Mouse (Mus musculus) thymus, adult 2 months (tissue): ENCODE results near the gene Rimbp3.

Experiments
- CTCF ChIP-seq: fragments of 200-500 bp; IDR thresholded peaks from 2 replicates; pipeline ENCODE4 v1.5.1; 2012; ENCODE audit warnings: mild to moderate bottlenecking, control low read depth, low read length, moderate library complexity, borderline replicate concordance; ENCODE audit not compliant: control insufficient read depth, poor library complexity, insufficient read depth; ENCODE audit errors: extremely low read depth
- POLR2A ChIP-seq: fragments of 200-500 bp; IDR thresholded peaks from 2 replicates; pipeline ENCODE4 v1.6.1; 2012; ENCODE audit warnings: mild to moderate bottlenecking, low read length, control low read depth, moderate library complexity; ENCODE audit not compliant: control insufficient read depth, poor library complexity, insufficient read depth; ENCODE audit errors: extremely low read depth

- no peak for TF ChIP-seq CTCF
- TF ChIP-seq POLR2A: no peak
Measured at GRCm38 (mm10) chr16:17200121-17200952, 8.1 kb upstream of the Rimbp3 start.
